Mouse (Mus musculus): ENCODE measurements at regions not wholly inside any gene's neighbourhood (a gene's known extent, or its start where the extent isn't known, plus 50 kb on each side); places are given as distances from the start of the nearest gene placed in this dataset.

GRCm38 (mm10) chr1:137514750-137515149 lies 554.5 kb upstream of the Nr5a2 start:
- H3K27ac ChIP-seq, result no peak overlapping the region
- no peak for ATAC-seq
- 86% methylated on average over 2 of the region's 2 CpGs for WGBS
- H3K9me3 ChIP-seq, result no peaks in the 10 kb centered on the region
- no peak overlapping the region for H3K4me2 ChIP-seq (replicated peaks)
- no peak overlapping the region for H3K9ac ChIP-seq (replicated peaks)
- H3K36me3 ChIP-seq, result no peaks in the 10 kb centered on the region
- no peaks in the 10 kb centered on the region for H3K4me1 ChIP-seq (replicated peaks)
- no peaks in the 10 kb centered on the region for H3K27me3 ChIP-seq
- H3K4me3 ChIP-seq (replicated peaks), result no peak overlapping the region

- H3K9ac ChIP-seq (replicated peaks), result no peak overlapping the region
- no peaks in the 10 kb centered on the region for H3K27me3 ChIP-seq
- H3K4me1 ChIP-seq (replicated peaks), result no peaks in the 10 kb centered on the region
- ATAC-seq, result no peak
- 82% methylated on average over 8 of the region's 8 CpGs for WGBS
- no peak overlapping the region for H3K27ac ChIP-seq
- H3K4me3 ChIP-seq (replicated peaks), result no peak overlapping the region
- H3K4me2 ChIP-seq (replicated peaks), result no peak overlapping the region
- H3K9me3 ChIP-seq, result no peaks in the 10 kb centered on the region
- H3K36me3 ChIP-seq, result no peaks in the 10 kb centered on the region
Measured at GRCm38 (mm10) chr1:137503704-137504422, 543.6 kb upstream of the Nr5a2 start.

GRCm38 (mm10) chr1:137488226-137488625 lies 528.0 kb upstream of the Nr5a2 start:
- H3K4me3 ChIP-seq (replicated peaks), result no peak overlapping the region
- WGBS, result 91% methylated on average over 5 of the region's 5 CpGs
- no peak overlapping the region for H3K9ac ChIP-seq (replicated peaks)
- H3K9me3 ChIP-seq, result no peaks in the 10 kb centered on the region
- no peak for ATAC-seq
- no peak overlapping the region for H3K27ac ChIP-seq
- no peaks in the 10 kb centered on the region for H3K4me1 ChIP-seq (replicated peaks)
- H3K36me3 ChIP-seq, result no peaks in the 10 kb centered on the region
- H3K27me3 ChIP-seq, result no peaks in the 10 kb centered on the region
- no peak overlapping the region for H3K4me2 ChIP-seq (replicated peaks)

DNA sequence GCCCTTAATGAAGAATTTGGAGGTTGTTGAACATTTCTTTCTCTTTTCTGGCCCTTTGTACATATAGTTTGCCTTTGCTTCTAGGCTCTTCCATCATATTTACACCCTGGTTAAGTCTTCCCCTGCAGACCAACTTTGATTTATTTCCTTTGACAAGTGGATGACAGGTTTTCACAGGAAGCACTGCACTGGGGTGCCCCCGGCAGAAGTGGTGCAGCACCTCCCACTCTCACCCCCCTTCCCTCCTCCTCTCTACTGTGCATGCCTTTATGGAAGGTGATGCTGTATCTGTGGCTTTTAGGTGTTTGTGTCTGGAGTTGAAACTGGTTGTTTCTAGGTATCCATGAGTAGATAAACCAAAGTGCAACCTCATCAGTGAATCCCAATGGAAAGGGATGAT lies 518.2 kb upstream of the Nr5a2 start:
- no peaks in the 10 kb centered on the region for H3K36me3 ChIP-seq
- ATAC-seq, result no peak
- 69% methylated on average over 1 of the region's 1 CpGs for WGBS
- no peak overlapping the region for H3K4me3 ChIP-seq (replicated peaks)
- H3K4me1 ChIP-seq (replicated peaks), result no peaks in the 10 kb centered on the region
- no peaks in the 10 kb centered on the region for H3K9me3 ChIP-seq
- H3K9ac ChIP-seq (replicated peaks), result no peak overlapping the region
- H3K27ac ChIP-seq, result no peak overlapping the region
- H3K4me2 ChIP-seq (replicated peaks), result no peak overlapping the region
- no peaks in the 10 kb centered on the region for H3K27me3 ChIP-seq

GRCm38 (mm10) chr1:137477239-137477638 lies 517.0 kb upstream of the Nr5a2 start:
- no peak overlapping the region for H3K9ac ChIP-seq (replicated peaks)
- no peaks in the 10 kb centered on the region for H3K4me1 ChIP-seq (replicated peaks)
- no peaks in the 10 kb centered on the region for H3K27me3 ChIP-seq
- H3K27ac ChIP-seq, result no peak overlapping the region
- no peak overlapping the region for H3K4me3 ChIP-seq (replicated peaks)
- no peaks in the 10 kb centered on the region for H3K9me3 ChIP-seq
- H3K36me3 ChIP-seq, result no peaks in the 10 kb centered on the region
- 82% methylated on average over 3 of the region's 3 CpGs for WGBS
- ATAC-seq, result no peak
- H3K4me2 ChIP-seq (replicated peaks), result no peak overlapping the region

- Histone ChIP-seq H3K4me1 (replicated peaks) (no peaks in the 10 kb centered on the region), H3K36me3 (no peaks in the 10 kb centered on the region), H3K27ac (no peak overlapping the region), H3K9ac (replicated peaks) (no peak overlapping the region), H3K27me3 (no peaks in the 10 kb centered on the region), H3K4me3 (replicated peaks) (no peak overlapping the region), H3K9me3 (no peaks in the 10 kb centered on the region), H3K4me2 (replicated peaks) (no peak overlapping the region)
- WGBS, result 61% methylated on average over 4 of the region's 4 CpGs
- no peak for ATAC-seq
Measured at GRCm38 (mm10) chr1:137474858-137475257, 514.6 kb upstream of the Nr5a2 start.

DNA sequence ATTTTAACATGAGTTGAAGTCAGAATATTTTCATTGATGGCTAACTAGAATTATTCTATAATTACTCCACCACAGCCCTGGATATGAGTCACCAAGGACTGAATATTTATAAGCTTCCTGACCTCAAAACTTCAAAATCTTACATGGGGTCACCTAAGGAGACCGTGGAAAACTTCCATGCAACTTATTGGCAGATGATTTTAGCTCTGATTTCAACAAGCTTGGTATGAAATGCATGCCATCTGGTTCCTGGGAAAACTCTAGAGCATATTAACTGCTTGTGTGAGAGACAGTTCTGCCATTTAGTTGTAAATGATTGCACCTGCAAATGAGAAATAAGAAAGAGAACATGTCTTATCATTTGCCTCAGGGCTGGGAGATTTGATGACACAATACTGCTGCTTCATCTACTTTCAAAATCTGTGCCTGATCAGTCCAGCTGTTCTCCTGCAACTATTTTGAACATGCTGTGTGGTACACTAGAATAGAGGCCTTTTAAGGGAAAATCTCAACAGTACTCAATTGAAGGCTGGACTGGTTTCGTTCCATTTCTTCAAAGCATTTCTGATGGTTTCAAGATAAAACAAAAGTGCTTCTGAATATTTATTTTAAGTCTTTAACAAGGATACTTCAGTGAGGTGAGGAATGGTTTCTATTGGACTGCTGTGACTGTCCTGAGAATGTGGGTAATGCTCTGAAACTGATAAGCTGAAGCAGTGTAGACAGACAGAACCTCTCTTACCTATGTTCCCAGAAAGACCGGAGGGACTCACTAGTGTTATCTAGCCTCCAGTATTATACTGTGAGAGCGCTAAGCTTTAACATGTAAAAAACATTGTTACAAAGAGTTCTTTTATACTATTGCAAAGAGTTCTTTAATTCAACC lies 513.8 kb upstream of the Nr5a2 start:
- Histone ChIP-seq H3K4me3 (replicated peaks) (no peak overlapping the region), H3K27ac (no peak overlapping the region), H3K9me3 (no peaks in the 10 kb centered on the region), H3K9ac (replicated peaks) (no peak overlapping the region), H3K36me3 (no peaks in the 10 kb centered on the region), H3K4me1 (replicated peaks) (no peaks in the 10 kb centered on the region), H3K27me3 (no peaks in the 10 kb centered on the region), H3K4me2 (replicated peaks) (no peak overlapping the region)
- ATAC-seq, result no peak
- 84% methylated on average over 4 of the region's 4 CpGs for WGBS

DNA sequence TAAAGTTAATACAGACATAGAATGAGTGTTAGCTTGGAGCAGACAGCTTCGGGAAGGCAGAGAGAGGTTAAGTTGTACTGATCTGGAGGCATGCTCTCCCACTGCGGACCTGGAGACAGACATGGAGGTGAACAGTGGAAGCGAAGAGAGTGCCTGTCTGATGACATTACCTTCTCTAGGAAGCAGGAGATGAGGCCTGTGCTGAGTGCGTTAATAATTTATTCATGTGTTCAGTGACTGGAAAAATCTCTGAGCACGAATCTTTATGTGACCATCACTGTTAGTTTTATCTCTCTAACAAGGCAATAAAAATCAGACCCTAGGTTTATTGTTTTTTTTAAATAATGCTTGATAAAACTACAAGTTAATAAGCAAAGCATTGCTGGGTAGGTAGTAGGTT lies 504.7 kb upstream of the Nr5a2 start:
- Histone ChIP-seq H3K4me2 (replicated peaks) (no peak overlapping the region), H3K36me3 (no peaks in the 10 kb centered on the region), H3K4me1 (replicated peaks) (no peaks in the 10 kb centered on the region), H3K27ac (no peak overlapping the region), H3K9ac (replicated peaks) (no peak overlapping the region), H3K9me3 (no peaks in the 10 kb centered on the region), H3K27me3 (no peaks in the 10 kb centered on the region), H3K4me3 (replicated peaks) (no peak overlapping the region)
- WGBS, result 74% methylated on average over 5 of the region's 5 CpGs
- no peak for ATAC-seq

- 67% methylated on average over 1 of the region's 1 CpGs for WGBS
- Histone ChIP-seq H3K4me1 (replicated peaks) (no peaks in the 10 kb centered on the region), H3K36me3 (no peaks in the 10 kb centered on the region), H3K9me3 (no peaks in the 10 kb centered on the region), H3K27ac (no peak overlapping the region), H3K4me2 (replicated peaks) (no peak overlapping the region), H3K4me3 (replicated peaks) (no peak overlapping the region), H3K27me3 (no peaks in the 10 kb centered on the region), H3K9ac (replicated peaks) (no peak overlapping the region)
- ATAC-seq, result no peak
Measured at GRCm38 (mm10) chr1:137461189-137461588, 500.9 kb upstream of the Nr5a2 start.

GRCm38 (mm10) chr1:137453446-137454208 lies 493.4 kb upstream of the Nr5a2 start:
- H3K27ac ChIP-seq, result peak overlapping the region; percentile 75
- H3K4me3 ChIP-seq (replicated peaks), result no peak overlapping the region
- no peak overlapping the region for H3K9ac ChIP-seq (replicated peaks)
- H3K4me2 ChIP-seq (replicated peaks), result no peak overlapping the region
- 26% methylated on average over 7 of the region's 7 CpGs for WGBS
- no peaks in the 10 kb centered on the region for H3K27me3 ChIP-seq
- no peaks in the 10 kb centered on the region for H3K9me3 ChIP-seq
- H3K4me1 ChIP-seq (replicated peaks), result peaks cover 8% of the 10 kb centered on the region
- ATAC-seq, result peak; percentile 92
- H3K36me3 ChIP-seq, result no peaks in the 10 kb centered on the region

GRCm38 (mm10) chr1:137452749-137453148 lies 492.5 kb upstream of the Nr5a2 start:
- WGBS, result 72% methylated on average over 1 of the region's 1 CpGs
- Histone ChIP-seq H3K27me3 (no peaks in the 10 kb centered on the region), H3K36me3 (no peaks in the 10 kb centered on the region), H3K9ac (replicated peaks) (no peak overlapping the region), H3K4me1 (replicated peaks) (peaks cover 8% of the 10 kb centered on the region), H3K27ac (peak overlapping the region; percentile 47; the same call in 1 of the 2 replicates), H3K9me3 (no peaks in the 10 kb centered on the region), H3K4me3 (replicated peaks) (no peak overlapping the region), H3K4me2 (replicated peaks) (no peak overlapping the region)
- no peak for ATAC-seq

- no peaks in the 10 kb centered on the region for H3K9me3 ChIP-seq
- WGBS, result 51% methylated on average over 3 of the region's 3 CpGs
- no peak overlapping the region for H3K4me3 ChIP-seq (replicated peaks)
- no peak overlapping the region for H3K27ac ChIP-seq
- H3K4me2 ChIP-seq (replicated peaks), result no peak overlapping the region
- H3K4me1 ChIP-seq (replicated peaks), result no peaks in the 10 kb centered on the region
- H3K9ac ChIP-seq (replicated peaks), result no peak overlapping the region
- no peak for ATAC-seq
- H3K27me3 ChIP-seq, result no peaks in the 10 kb centered on the region
- H3K36me3 ChIP-seq, result no peaks in the 10 kb centered on the region
Measured at GRCm38 (mm10) chr1:137446497-137446896, 486.2 kb upstream of the Nr5a2 start.
